Mouse (Mus musculus) ZHBTc4 (cell line): ENCODE data around the gene St6gal1.
A peak's percentile ranks its signal among the peaks of the same experiment; 100 is the strongest.

Source experiments
- DNase-seq: peaks from one replicate; pipeline ENCODE4 v3.0.0-alpha.2; 2011; ENCODE audit warnings: low read depth, low spot score

Gene St6gal1

GRCm38 (mm10) chr16:23272521-23273230, 48.1 kb downstream of the St6gal1 start:
- peak; percentile 36 for DNase-seq

DNA sequence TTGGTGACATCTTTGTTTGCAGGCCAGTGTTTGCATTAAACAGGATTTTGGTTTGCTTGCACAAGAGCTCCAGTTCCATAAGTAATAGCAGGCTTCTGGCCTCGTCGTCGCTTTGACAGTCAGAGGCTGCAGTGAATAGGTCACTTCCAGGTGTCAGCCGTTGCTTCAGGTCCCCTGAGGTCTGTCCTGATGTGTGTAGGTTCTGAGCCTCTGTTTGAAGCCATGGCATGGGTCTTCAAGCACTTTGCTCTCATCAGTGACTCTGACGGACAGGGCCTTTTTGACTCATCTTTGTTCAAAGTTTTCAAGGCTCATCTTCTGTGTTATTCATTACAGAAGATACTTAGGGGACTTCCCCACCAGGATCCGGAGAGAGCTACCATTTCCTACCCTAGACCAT, 49.5 kb downstream of the St6gal1 start:
- DNase-seq, result no peak

DNA sequence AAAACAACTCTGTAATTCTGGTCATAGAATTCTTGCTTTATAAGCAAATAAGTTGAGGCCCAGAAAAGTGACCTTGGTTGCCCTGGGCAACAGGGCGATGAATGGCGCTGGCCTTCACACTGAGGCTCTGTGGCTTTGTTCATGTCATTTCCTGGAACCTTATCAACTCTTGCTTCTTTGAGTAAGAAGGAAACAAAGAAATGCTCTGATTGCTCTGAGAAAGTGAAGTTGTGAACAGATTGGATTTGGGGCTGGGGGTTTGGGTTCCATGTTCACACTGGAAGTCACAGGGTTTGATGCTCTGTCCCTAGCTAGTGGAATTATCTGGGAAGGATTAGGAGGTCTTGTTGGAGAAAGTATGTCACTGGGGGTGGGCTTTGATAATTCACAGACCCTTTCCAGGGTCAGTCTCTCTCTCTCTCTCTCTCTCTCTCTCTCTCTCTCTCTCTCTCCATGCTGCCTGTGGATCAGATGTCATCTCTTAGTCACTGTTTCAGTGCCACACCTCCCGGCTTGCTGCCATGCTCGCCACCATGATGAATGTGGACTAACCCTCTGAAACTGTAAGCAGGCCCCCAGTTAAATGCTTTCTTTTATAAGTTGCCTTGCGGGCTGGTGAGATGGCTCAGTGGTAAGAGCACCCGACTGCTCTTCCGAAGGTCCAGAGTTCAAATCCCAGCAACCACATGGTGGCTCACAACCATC, 50.2 kb downstream of the St6gal1 start:
- DNase-seq, result peak; percentile 64

DNA sequence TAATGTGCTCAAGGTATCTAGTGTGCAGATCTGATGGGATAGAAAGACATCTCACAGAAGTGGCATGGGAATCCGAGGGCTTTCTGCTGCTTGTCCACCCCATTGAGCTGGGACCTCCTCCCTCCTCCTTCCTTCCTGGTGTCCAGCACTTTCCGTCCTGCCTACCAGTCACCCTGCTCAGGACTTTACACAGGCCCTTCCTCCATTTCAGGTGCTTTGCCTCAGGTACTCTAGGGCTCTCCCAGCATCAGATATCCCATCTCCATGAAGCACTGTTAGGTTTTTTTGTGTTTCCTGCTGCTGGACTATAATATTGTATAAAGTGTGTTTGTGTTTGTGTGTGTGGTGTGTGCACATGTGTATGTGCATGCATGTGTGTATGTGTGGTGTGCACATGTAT, 51.1 kb downstream of the St6gal1 start:
- no peak for DNase-seq

- DNase-seq, result no peak
Observed at GRCm38 (mm10) chr16:23279879-23280741, 55.6 kb downstream of the St6gal1 start.

- no peak for DNase-seq
Observed at GRCm38 (mm10) chr16:23280742-23281090, 56.2 kb downstream of the St6gal1 start.

- no peak for DNase-seq
Observed at GRCm38 (mm10) chr16:23282241-23282640, 57.7 kb downstream of the St6gal1 start.

DNA sequence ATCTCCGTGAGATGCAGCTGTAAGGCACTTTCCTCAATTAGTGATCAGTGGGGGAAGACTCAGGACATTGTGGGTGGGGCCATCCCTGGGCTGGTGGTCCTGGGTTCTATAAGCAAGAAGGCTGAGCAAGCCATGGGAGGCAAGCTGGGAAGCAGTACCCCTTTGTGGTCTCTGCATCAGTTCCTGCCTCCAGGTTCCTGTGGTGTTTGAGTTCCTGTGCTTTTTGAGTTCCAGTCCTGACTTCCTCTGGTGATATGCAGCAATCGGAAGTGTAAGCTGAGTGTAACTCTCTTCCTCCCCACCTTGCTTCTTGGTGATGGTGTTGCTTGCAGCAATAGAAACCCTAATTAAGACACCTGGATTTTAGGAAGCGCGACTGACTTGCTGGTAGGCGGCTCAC, 58.4 kb downstream of the St6gal1 start:
- DNase-seq, result no peak

DNA sequence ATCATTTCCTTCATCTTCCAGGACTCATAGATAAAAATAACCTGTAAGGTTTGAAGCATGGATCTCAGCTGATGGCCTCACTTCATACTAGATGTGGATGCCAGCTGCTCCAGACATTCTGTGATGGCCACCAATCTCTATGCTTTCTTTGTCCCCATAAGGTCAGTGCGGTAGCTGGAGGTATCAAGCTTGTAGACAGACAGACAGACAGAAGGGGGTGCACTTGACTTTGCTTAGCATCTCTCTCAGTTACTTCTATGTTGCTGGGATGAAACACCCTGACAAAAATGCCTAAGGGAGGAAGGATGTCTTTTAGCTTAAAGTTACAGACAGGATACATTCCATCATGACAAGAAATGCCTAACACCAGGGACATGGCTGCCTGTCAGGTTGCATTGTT, 59.1 kb downstream of the St6gal1 start:
- no peak for DNase-seq

DNA sequence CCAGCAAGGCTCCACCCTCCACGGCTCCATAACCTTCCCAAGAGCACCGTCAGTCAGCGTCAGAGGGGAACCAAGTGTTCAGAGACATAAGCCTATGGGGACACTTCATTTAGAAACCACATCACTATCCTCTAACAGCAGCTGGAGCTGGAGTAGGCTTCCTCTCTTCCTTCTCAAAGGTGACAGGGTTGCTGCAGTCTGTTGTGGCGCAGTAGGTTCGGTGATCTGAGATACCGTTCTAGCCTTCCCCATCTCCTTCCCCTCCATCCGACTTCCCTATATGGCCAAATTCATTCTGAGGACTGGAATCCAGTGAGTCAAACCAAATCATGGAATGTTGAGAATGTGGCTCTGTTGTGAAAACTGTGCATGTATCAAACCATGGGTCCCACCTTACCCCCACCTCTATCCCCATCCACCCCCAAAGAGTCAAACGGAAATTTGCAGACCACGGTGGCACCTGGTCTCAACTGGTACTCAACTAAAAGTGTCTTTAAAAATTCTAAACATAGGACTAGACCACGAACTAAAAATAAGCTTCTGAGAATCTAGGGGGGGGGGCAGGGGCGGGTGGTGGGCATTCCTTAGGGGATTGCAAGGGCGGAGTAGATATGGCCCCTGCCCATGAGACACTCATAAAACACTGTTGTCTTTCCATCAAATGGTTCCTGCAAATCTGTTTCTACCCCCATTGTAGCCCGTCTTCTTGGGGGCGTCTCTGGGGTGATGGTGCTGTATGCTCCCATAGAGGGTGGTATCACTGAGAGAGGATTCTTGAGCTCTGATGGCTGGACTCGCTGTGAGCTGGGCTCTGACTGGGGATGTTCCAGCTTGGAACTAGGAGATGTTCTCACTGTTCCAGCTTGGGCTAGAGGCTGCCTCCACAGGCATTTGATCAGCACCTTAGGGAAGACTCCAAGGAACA, 60.2 kb downstream of the St6gal1 start:
- no peak for DNase-seq

- DNase-seq, result no peak
Observed at GRCm38 (mm10) chr16:23286380-23287097, 62.0 kb downstream of the St6gal1 start.

DNA sequence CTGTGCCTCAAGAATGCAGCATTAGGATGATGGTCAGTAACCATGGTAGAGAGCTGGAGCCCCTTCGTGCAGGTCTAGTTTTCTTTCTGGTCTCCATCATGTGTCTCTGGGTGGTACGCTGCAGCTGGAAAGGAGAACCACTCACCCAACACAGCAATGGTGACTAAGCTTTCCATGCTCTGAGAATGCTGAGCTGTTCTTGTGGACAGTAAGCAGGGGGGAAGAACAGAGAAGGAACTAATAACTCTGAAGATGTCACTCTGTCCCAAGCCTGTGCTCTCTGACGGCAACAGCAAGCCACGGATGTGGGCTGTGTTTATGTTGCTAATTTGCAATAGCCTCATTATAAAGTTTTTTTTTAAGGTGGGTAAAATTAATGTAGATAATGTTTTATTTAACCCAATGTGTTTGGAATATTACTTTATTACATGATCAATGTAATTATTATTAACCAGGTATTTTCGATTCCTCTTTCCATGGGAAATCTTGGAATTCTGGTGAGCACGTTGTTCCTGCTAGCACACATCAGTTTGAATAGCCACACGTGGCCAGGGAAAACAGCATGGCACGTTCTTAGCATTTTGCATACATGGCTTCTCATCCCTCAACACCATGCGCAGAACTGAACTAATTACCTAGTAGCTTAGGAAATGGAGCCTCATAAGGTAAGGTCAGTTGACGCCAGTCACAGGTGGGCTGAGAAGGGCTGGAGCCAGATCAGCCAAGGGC, 62.9 kb downstream of the St6gal1 start:
- DNase-seq, result no peak

- peak; percentile 18 for DNase-seq
Observed at GRCm38 (mm10) chr16:23288103-23288502, 63.6 kb downstream of the St6gal1 start.

GRCm38 (mm10) chr16:23289424-23289823, 64.9 kb downstream of the St6gal1 start:
- no peak for DNase-seq

- DNase-seq, result no peak
Observed at GRCm38 (mm10) chr16:23290171-23290570, 65.6 kb downstream of the St6gal1 start.

GRCm38 (mm10) chr16:23291521-23291920, 67.0 kb downstream of the St6gal1 start:
- no peak for DNase-seq

DNA sequence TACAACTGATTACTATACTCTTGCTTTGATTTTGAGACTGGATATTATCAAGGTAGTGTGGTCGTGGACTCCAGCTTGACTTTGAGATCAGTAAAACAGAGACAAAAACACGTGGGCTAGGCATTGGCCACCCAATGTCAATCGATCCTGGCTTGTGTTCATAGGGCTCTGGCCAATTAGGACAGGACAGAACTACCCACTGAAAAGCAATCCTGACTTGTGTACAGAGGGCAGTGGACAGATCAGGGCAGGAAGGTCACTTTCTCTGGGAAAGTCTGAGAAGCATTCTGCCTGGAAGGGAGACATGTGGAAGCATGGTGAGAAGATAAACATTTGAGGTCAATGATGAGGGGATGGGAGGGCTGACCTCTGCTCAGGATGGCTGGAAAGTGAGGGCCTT, 69.7 kb downstream of the St6gal1 start:
- DNase-seq, result no peak

DNA sequence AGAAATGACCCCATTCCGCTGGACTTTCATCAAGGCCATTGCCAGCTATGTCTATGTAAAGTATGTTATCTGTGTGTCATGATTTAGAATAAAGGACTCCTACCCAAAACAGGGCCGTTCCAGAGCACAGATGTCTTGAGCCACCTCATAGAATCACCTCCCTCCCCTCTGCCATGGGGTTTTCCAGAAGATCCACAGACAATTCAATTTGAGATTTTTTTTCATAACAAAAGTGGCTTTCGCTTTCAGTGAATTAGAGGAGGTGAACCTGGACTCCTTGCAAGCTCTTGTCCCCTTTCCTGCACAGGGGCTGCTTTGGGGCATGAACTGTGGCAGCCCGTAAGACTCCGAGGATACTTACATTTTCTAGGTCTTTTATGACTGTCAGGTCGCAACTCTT, 70.2 kb downstream of the St6gal1 start:
- DNase-seq, result no peak

GRCm38 (mm10) chr16:23295720-23296119, 71.2 kb downstream of the St6gal1 start:
- no peak for DNase-seq

DNA sequence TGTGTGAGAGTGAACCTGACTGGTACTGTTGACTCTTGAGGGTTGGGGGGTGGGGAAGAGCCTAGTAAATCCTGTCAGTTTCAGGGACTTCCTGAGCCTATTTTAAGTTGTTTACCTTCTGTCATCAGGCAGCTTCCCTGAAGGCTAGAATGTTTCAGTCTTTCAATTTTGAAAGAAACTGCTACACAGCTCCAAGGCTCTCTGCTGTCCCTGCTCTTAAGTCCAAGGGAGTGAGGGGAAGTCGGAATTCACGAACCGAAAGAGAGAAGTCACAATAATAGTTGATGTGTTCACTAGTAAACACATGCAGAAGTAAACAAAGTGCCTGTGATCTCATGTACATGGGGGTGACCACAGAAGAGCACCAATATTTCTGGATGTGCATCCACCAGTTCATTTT, 72.2 kb downstream of the St6gal1 start:
- DNase-seq, result no peak
